Mouse (Mus musculus): ENCODE measurements at regions not wholly inside any gene's neighbourhood (a gene's known extent, or its start where the extent isn't known, plus 50 kb on each side); places are given as distances from the start of the nearest gene placed in this dataset.

- H3K9me3 ChIP-seq (ENCODE audit: control insufficient read depth, low read length): no peaks in the 10 kb centered on the region
- H3K4me3 ChIP-seq (replicated peaks; ENCODE audit: low read length): no peak overlapping the region
- DNase-seq (ENCODE audit: low spot score) (no peak), ATAC-seq (ENCODE audit: low FRiP score, low read depth) (no peak)
- no peak overlapping the region for H3K4me2 ChIP-seq (replicated peaks; ENCODE audit: low read depth, low read length, severe bottlenecking)
- no peak overlapping the region for H3K9ac ChIP-seq (ENCODE audit: low read depth, low read length, severe bottlenecking)
- no peak overlapping the region for H3K27ac ChIP-seq (replicated peaks; ENCODE audit: low read depth, low read length)
- H3K4me1 ChIP-seq (ENCODE audit: control insufficient read depth, insufficient read depth, low read length): peaks cover 32% of the 10 kb centered on the region
- 0 out of 2 replicates have a peak, but pooled peaks cover 4% of the 10 kb centered on the region for H3K27me3 ChIP-seq (ENCODE audit: control insufficient read depth, insufficient read depth, low read length)
- 77% methylated on average over 7 of the region's 7 CpGs for WGBS
- no peak for TF ChIP-seq POLR2A (IDR thresholded peaks at IDR 0.05; ENCODE audit: borderline replicate concordance, extremely low read depth, insufficient read depth, insufficient read length)
- H3K36me3 ChIP-seq (ENCODE audit: control insufficient read depth, insufficient read depth, low read length): no peaks in the 10 kb centered on the region
Measured at GRCm38 (mm10) chr16:29843490-29843889, 220.7 kb upstream of the Hes1 start.

GRCm38 (mm10) chr16:29844706-29845596 is 219.2 kb upstream of the Hes1 start:
- no peak for TF ChIP-seq POLR2A (IDR thresholded peaks at IDR 0.05; ENCODE audit: borderline replicate concordance, extremely low read depth, insufficient read depth, insufficient read length)
- no peak for DNase-seq (ENCODE audit: low spot score)
- WGBS: 29% methylated on average over 11 of the region's 12 CpGs
- Histone ChIP-seq H3K4me3 (replicated peaks; ENCODE audit: low read length) (no peak overlapping the region), H3K27me3 (ENCODE audit: control insufficient read depth, insufficient read depth, low read length) (0 out of 2 replicates have a peak, but pooled peaks cover 4% of the 10 kb centered on the region), H3K4me2 (replicated peaks; ENCODE audit: low read depth, low read length, severe bottlenecking) (no peak overlapping the region), H3K36me3 (ENCODE audit: control insufficient read depth, insufficient read depth, low read length) (no peaks in the 10 kb centered on the region), H3K4me1 (ENCODE audit: control insufficient read depth, insufficient read depth, low read length) (peaks cover 18% of the 10 kb centered on the region), H3K9me3 (ENCODE audit: control insufficient read depth, low read length) (no peaks in the 10 kb centered on the region), H3K27ac (replicated peaks; ENCODE audit: low read depth, low read length) (no peak overlapping the region), H3K9ac (ENCODE audit: low read depth, low read length, severe bottlenecking) (no peak overlapping the region)
- ATAC-seq (ENCODE audit: low FRiP score, low read depth): no peak

- ATAC-seq (ENCODE audit: low FRiP score, low read depth): no peak
- no peak overlapping the region for H3K9ac ChIP-seq (ENCODE audit: low read depth, low read length, severe bottlenecking)
- H3K4me3 ChIP-seq (replicated peaks; ENCODE audit: low read length): no peak overlapping the region
- no peak for DNase-seq (ENCODE audit: low spot score)
- no peak for TF ChIP-seq POLR2A (IDR thresholded peaks at IDR 0.05; ENCODE audit: borderline replicate concordance, extremely low read depth, insufficient read depth, insufficient read length)
- 42% methylated on average over 8 of the region's 8 CpGs for WGBS
- H3K9me3 ChIP-seq (ENCODE audit: control insufficient read depth, low read length): no peaks in the 10 kb centered on the region
- 0 out of 2 replicates have a peak, but pooled peaks cover 4% of the 10 kb centered on the region for H3K27me3 ChIP-seq (ENCODE audit: control insufficient read depth, insufficient read depth, low read length)
- no peaks in the 10 kb centered on the region for H3K36me3 ChIP-seq (ENCODE audit: control insufficient read depth, insufficient read depth, low read length)
- no peak overlapping the region for H3K27ac ChIP-seq (replicated peaks; ENCODE audit: low read depth, low read length)
- H3K4me1 ChIP-seq (ENCODE audit: control insufficient read depth, insufficient read depth, low read length): peaks cover 13% of the 10 kb centered on the region
- no peak overlapping the region for H3K4me2 ChIP-seq (replicated peaks; ENCODE audit: low read depth, low read length, severe bottlenecking)
Measured at GRCm38 (mm10) chr16:29845597-29845986, 218.6 kb upstream of the Hes1 start.

GRCm38 (mm10) chr16:29847059-29847458 is 217.1 kb upstream of the Hes1 start:
- no peak for TF ChIP-seq POLR2A (IDR thresholded peaks at IDR 0.05; ENCODE audit: borderline replicate concordance, extremely low read depth, insufficient read depth, insufficient read length)
- H3K4me3 ChIP-seq (replicated peaks; ENCODE audit: low read length): no peak overlapping the region
- no peak overlapping the region for H3K27ac ChIP-seq (replicated peaks; ENCODE audit: low read depth, low read length)
- DNase-seq (ENCODE audit: low spot score) (no peak), ATAC-seq (ENCODE audit: low FRiP score, low read depth) (no peak)
- H3K36me3 ChIP-seq (ENCODE audit: control insufficient read depth, insufficient read depth, low read length): no peaks in the 10 kb centered on the region
- WGBS: 43% methylated on average over 1 of the region's 1 CpGs
- H3K4me2 ChIP-seq (replicated peaks; ENCODE audit: low read depth, low read length, severe bottlenecking): no peak overlapping the region
- H3K9ac ChIP-seq (ENCODE audit: low read depth, low read length, severe bottlenecking): no peak overlapping the region
- peaks cover 5% of the 10 kb centered on the region for H3K4me1 ChIP-seq (ENCODE audit: control insufficient read depth, insufficient read depth, low read length)
- no peaks in the 10 kb centered on the region for H3K9me3 ChIP-seq (ENCODE audit: control insufficient read depth, low read length)
- 0 out of 2 replicates have a peak, but pooled peaks cover 4% of the 10 kb centered on the region for H3K27me3 ChIP-seq (ENCODE audit: control insufficient read depth, insufficient read depth, low read length)

- no peak overlapping the region for H3K27ac ChIP-seq (replicated peaks; ENCODE audit: low read depth, low read length)
- 0 out of 2 replicates have a peak, but pooled peaks cover 4% of the 10 kb centered on the region for H3K27me3 ChIP-seq (ENCODE audit: control insufficient read depth, insufficient read depth, low read length)
- H3K4me1 ChIP-seq (ENCODE audit: control insufficient read depth, insufficient read depth, low read length): peaks cover 5% of the 10 kb centered on the region
- H3K4me2 ChIP-seq (replicated peaks; ENCODE audit: low read depth, low read length, severe bottlenecking): no peak overlapping the region
- no peak overlapping the region for H3K9ac ChIP-seq (ENCODE audit: low read depth, low read length, severe bottlenecking)
- no peaks in the 10 kb centered on the region for H3K36me3 ChIP-seq (ENCODE audit: control insufficient read depth, insufficient read depth, low read length)
- H3K4me3 ChIP-seq (replicated peaks; ENCODE audit: low read length): no peak overlapping the region
- no peak for TF ChIP-seq POLR2A (IDR thresholded peaks at IDR 0.05; ENCODE audit: borderline replicate concordance, extremely low read depth, insufficient read depth, insufficient read length)
- no peak for ATAC-seq (ENCODE audit: low FRiP score, low read depth)
- no peaks in the 10 kb centered on the region for H3K9me3 ChIP-seq (ENCODE audit: control insufficient read depth, low read length)
- DNase-seq (ENCODE audit: low spot score): no peak
- WGBS: 72% methylated on average over 4 of the region's 4 CpGs
Measured at GRCm38 (mm10) chr16:29847734-29848133, 216.4 kb upstream of the Hes1 start.
